Mouse (Mus musculus) heart, adult 2 months (tissue): Measurements from ENCODE around the gene Pex5l.

Source experiments
- CTCF ChIP-seq: fragments of 200-600 bp; IDR thresholded peaks from 2 replicates; pipeline ENCODE4 v1.8.1; 2022; ENCODE audit warnings: antibody characterized with exemption, mild to moderate bottlenecking, moderate library complexity
- EP300 ChIP-seq: fragments of 200-500 bp; IDR thresholded peaks from 2 replicates; pipeline ENCODE4 v1.6.1; 2011; ENCODE audit warnings: low read depth, low read length, control low read depth; ENCODE audit not compliant: insufficient read depth
- POLR2A ChIP-seq: fragments of 200-500 bp; IDR thresholded peaks from 2 replicates; pipeline ENCODE4 v1.6.1; 2011; ENCODE audit warnings: mild to moderate bottlenecking, low read depth, low read length, control low read depth; ENCODE audit not compliant: insufficient read depth

GRCm38 (mm10) chr3:33061016-33061415 is 82.0 kb downstream of the Pex5l start:
- no peak for TF ChIP-seq EP300
- TF ChIP-seq POLR2A, result no peak
- TF ChIP-seq CTCF, result no peak
